Mouse (Mus musculus) gastrocnemius, adult 2 months (tissue): ENCODE measurements around the gene Itpripl2. TPM values are rescaled to one million over a fixed set of nuclear protein-coding genes. Genes with fewer than 3 reads are reported as not detected.

Source experiments
- DNase-seq: peaks from one replicate; pipeline ENCODE4 v3.0.0; 2022
- H3K27ac ChIP-seq: fragments of 200-600 bp; 2 replicates; pipeline ENCODE4 v1.8.1; 2022; ENCODE audit warnings: mild to moderate bottlenecking
- H3K4me3 ChIP-seq: fragments of 200-600 bp; 2 replicates; pipeline ENCODE4 v1.8.1; 2022; ENCODE audit warnings: mild to moderate bottlenecking, moderate library complexity
- CTCF ChIP-seq: fragments of 200-600 bp; IDR thresholded peaks from 2 replicates; pipeline ENCODE4 v1.8.1; 2022; ENCODE audit warnings: antibody characterized with exemption, mild to moderate bottlenecking, moderate library complexity
- intact Hi-C: fragments of 180-260 bp; cut with DNase I; formaldehyde crosslinking; loops from one replicate; pipeline ENCODE4 v1.15.1; 2025
- total RNA-seq, 2 experiments: library from RNA; stranded (reverse); gene quantifications; 2 replicates each; pipeline ENCODE4 v1.2.3; 2021

Gene Itpripl2
- total RNA-seq, 2 experiments from 2014 or later, result 6.3 to 9.9 TPM

- H3K4me3 ChIP-seq, result peak within 1 kb of the TSS; percentile 78
- peak; percentile 86 for DNase-seq
- intact Hi-C loops, result loop anchor here (1.0 to 5.0 kb wide), 3 partner anchors 49 to 144 kb away; no protein-coding TSS in a partner anchor
- peak; percentile 81 for TF ChIP-seq CTCF
- H3K27ac ChIP-seq, result peak within 1 kb of the TSS; percentile 56
These were observed 43.4 kb downstream of the Itpripl2 start, which contains the start of gene Syt17 for GRCm38 (mm10) chr7:118448134-118448967. Gene Syt17 (minus strand): TSS chr7:118448222.

GRCm38 (mm10) chr7:118447291-118448133 lies 44.3 kb downstream of the Itpripl2 start:
- Histone ChIP-seq H3K4me3 (peak overlapping the region; percentile 78), H3K27ac (peak overlapping the region; percentile 56)
- peak; percentile 58 for DNase-seq
- TF ChIP-seq CTCF, result no peak
- intact Hi-C loops, result loop anchor here (1.0 to 5.0 kb wide), 3 partner anchors 50 to 143 kb away; no protein-coding TSS in a partner anchor

GRCm38 (mm10) chr7:118443895-118444485 lies 47.8 kb downstream of the Itpripl2 start:
- TF ChIP-seq CTCF, result no peak
- H3K4me3 ChIP-seq, result no peak overlapping the region
- H3K27ac ChIP-seq, result no peak overlapping the region; the same call in 1 of the 2 replicates
- DNase-seq, result no peak
- intact Hi-C loops, result no loop called here

- DNase-seq, result no peak
- intact Hi-C loops, result no loop called here
- H3K27ac ChIP-seq, result peak overlapping the region; percentile 29
- H3K4me3 ChIP-seq, result no peak overlapping the region
- TF ChIP-seq CTCF, result no peak
These were observed 48.4 kb downstream of the Itpripl2 start for GRCm38 (mm10) chr7:118443371-118443770.

- intact Hi-C loops, result no loop called here
- peak; percentile 72 for DNase-seq
- Histone ChIP-seq H3K27ac (peak overlapping the region; percentile 68), H3K4me3 (no peak overlapping the region)
- TF ChIP-seq CTCF, result no peak
These were observed 50.2 kb downstream of the Itpripl2 start for GRCm38 (mm10) chr7:118441535-118441934.

GRCm38 (mm10) chr7:118437101-118437802 lies 54.5 kb downstream of the Itpripl2 start:
- H3K27ac ChIP-seq, result no peak overlapping the region
- intact Hi-C loops, result no loop called here
- DNase-seq, result peak; percentile 50

More at GRCm38 (mm10) chr7:118437101-118437802, 54.5 kb downstream of the Itpripl2 start:
- TF ChIP-seq CTCF, result peak; percentile 71
- no peak overlapping the region for H3K4me3 ChIP-seq

Other genes with a start within 250 kb of the Itpripl2 start
- 10 to 100 TPM; 31.1 to 32.6 TPM for gene Smg1, start 248.3 kb downstream of the Itpripl2 start, total RNA-seq
- gene Syt17, start 43.8 kb downstream of the Itpripl2 start, total RNA-seq, result under 1 TPM; 0.41 to 0.61 TPM
- gene Coq7, start 41.4 kb upstream of the Itpripl2 start, total RNA-seq, result 10 to 100 TPM; 46.0 to 75.6 TPM
- gene Tmc7, start 92.8 kb upstream of the Itpripl2 start, total RNA-seq, result 10 to 100 TPM in 1 of 2 experiments, 1 to 10 TPM in 1; 8.1 to 15.6 TPM
- gene Tmc5, start 105.3 kb upstream of the Itpripl2 start, total RNA-seq, result not detected
- 10 to 100 TPM; 41.3 to 45.0 TPM for gene Gde1, start 213.8 kb upstream of the Itpripl2 start, total RNA-seq
- gene Ccp110, start 220.6 kb upstream of the Itpripl2 start, total RNA-seq, result 1 to 10 TPM; 2.3 to 3.0 TPM
- gene Vps35l, start 248.3 kb upstream of the Itpripl2 start, total RNA-seq, result 10 to 100 TPM; 18.3 to 19.2 TPM